Mouse (Mus musculus) stomach, embryonic 16.5 days (tissue): ENCODE results near the gene Pla2g4e. TPM values are rescaled to one million over a fixed set of nuclear protein-coding genes. Genes with fewer than 3 reads are reported as not detected.

Experiments
- ATAC-seq: fragments of 200-750 bp; cut with Nextera tagmentation; 2 replicates; pipeline ENCODE4 v1.8.0; 2017; ENCODE audit warnings: moderate number of reproducible peaks, moderate TSS enrichment; ENCODE audit not compliant: insufficient read depth, low FRiP score
- H3K27ac ChIP-seq: fragments of 300-500 bp; sonication (generic); 2 replicates; pipeline ENCODE4 v1.5.1; 2014; ENCODE audit warnings: low read length
- H3K27me3 ChIP-seq: fragments of 300-500 bp; sonication (generic); 2 replicates; pipeline ENCODE4 v1.6.1; 2014; ENCODE audit warnings: low read length, control low read depth, mixed read lengths; ENCODE audit not compliant: control insufficient read depth, insufficient read depth
- H3K36me3 ChIP-seq: fragments of 300-500 bp; sonication (generic); 2 replicates; pipeline ENCODE4 v1.6.1; 2014; ENCODE audit warnings: low read length; ENCODE audit not compliant: control insufficient read depth, insufficient read depth
- H3K4me1 ChIP-seq: fragments of 300-500 bp; sonication (generic); 2 replicates; pipeline ENCODE4 v1.6.1; 2014; ENCODE audit warnings: low read length, control low read depth, mixed read lengths; ENCODE audit not compliant: control insufficient read depth, insufficient read depth
- H3K4me2 ChIP-seq: fragments of 300-500 bp; sonication (generic); 2 replicates; pipeline ENCODE4 v1.6.1; 2014; ENCODE audit warnings: low read depth, low read length, mixed read lengths
- H3K4me3 ChIP-seq: fragments of 300-500 bp; sonication (generic); replicated peaks from 2 replicates; pipeline ENCODE4 v1.5.1; 2014; ENCODE audit warnings: mild to moderate bottlenecking, low read length
- H3K9ac ChIP-seq: fragments of 300-500 bp; sonication (generic); 2 replicates; pipeline ENCODE4 v1.6.1; 2014; ENCODE audit warnings: low read length
- H3K9me3 ChIP-seq: fragments of 300-500 bp; sonication (generic); replicated peaks from 2 replicates; pipeline ENCODE4 v1.6.1; 2016; ENCODE audit warnings: low read length, control low read depth; ENCODE audit not compliant: control insufficient read depth
- WGBS: fragments of 180-500 bp; shearing (Covaris S2); extraction: QIAGEN DNeasy Blood & Tissue Kit; methylation state at CpG from one replicate; pipeline ENCODE4 v1.1.7; 2014; 5-methylcytosine and 5-hydroxymethylcytosine counted together
- polyA plus RNA-seq: library from polyadenylated mRNA; unstranded; fragments of >200 nt; fragmentation: Nextera tagmentation; extraction: Ambion mirVana; gene quantifications from 2 replicates; pipeline ENCODE4 v1.2.1, GENCODE M21; 2015

Gene Pla2g4e
- polyA plus RNA-seq, 1 experiment from 2014 or later = 4.5 TPM

DNA sequence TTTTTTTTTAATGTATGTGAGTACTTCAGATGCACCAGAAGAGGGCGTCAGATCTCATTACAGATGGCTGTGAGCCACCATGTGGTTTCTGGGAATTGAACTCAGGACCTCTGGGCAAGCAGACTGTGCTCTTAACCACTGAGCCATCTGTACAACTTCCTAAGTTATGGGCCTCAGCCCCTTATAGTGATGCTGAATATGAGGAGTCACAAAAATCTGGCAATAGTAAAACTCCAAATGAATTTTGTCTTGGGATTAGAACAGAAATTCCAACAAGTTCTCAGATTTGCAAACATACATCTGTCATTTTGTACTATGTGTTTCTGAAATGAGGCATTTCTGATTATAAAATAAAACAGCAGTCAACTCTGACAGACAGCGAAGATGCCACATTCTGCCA is 33.7 kb downstream of the Pla2g4e start:
- Histone ChIP-seq H3K27me3 (no peaks in the 10 kb centered on the region), H3K36me3 (no peaks in the 10 kb centered on the region), H3K9me3 (no peaks in the 10 kb centered on the region), H3K9ac (no peak overlapping the region), H3K4me1 (no peaks in the 10 kb centered on the region), H3K4me2 (no peak overlapping the region), H3K27ac (no peak overlapping the region), H3K4me3 (no peak overlapping the region)
- 58% methylated on average over 2 of the region's 2 CpGs for WGBS
- no peak for ATAC-seq

GRCm38 (mm10) chr2:120207926-120208325 is 37.2 kb downstream of the Pla2g4e start:
- Histone ChIP-seq H3K9me3 (no peaks in the 10 kb centered on the region), H3K27ac (no peak overlapping the region), H3K27me3 (no peaks in the 10 kb centered on the region), H3K9ac (no peak overlapping the region), H3K4me1 (no peaks in the 10 kb centered on the region), H3K36me3 (no peaks in the 10 kb centered on the region), H3K4me2 (no peak overlapping the region), H3K4me3 (no peak overlapping the region)
- ATAC-seq = no peak
- 31% methylated on average over 7 of the region's 7 CpGs for WGBS

- no peak for ATAC-seq
- no peaks in the 10 kb centered on the region for H3K4me1 ChIP-seq
- H3K27me3 ChIP-seq = no peaks in the 10 kb centered on the region
- no peaks in the 10 kb centered on the region for H3K36me3 ChIP-seq
- no peak overlapping the region for H3K27ac ChIP-seq
- no peak overlapping the region for H3K4me2 ChIP-seq
- no peak overlapping the region for H3K9ac ChIP-seq
- no peak overlapping the region for H3K4me3 ChIP-seq
- WGBS = 70% methylated on average over 6 of the region's 6 CpGs
- no peaks in the 10 kb centered on the region for H3K9me3 ChIP-seq
These were observed 38.1 kb downstream of the Pla2g4e start for GRCm38 (mm10) chr2:120207028-120207427.

DNA sequence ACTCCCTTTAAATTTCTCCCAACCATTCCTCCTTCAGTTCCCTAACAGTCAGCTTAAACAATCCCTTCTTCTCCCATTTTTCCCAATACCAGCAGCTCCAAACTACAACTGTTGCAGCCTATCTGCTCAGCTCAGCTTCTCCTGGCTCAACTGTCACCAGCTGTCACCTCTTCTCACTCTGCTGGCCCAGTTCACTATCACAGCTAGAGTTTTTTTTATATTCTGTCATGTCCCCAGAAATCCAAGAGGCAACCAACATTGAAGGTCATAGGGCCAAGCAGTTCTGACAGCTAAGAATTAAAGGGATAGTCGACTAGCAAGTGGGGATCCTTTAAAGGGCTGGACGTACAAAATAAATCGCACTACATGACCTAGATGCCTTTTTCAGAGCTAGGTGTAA is 41.4 kb downstream of the Pla2g4e start:
- ATAC-seq = no peak
- no peak overlapping the region for H3K9ac ChIP-seq
- H3K9me3 ChIP-seq = no peaks in the 10 kb centered on the region
- H3K36me3 ChIP-seq = no peaks in the 10 kb centered on the region
- no peak overlapping the region for H3K4me2 ChIP-seq
- no peaks in the 10 kb centered on the region for H3K4me1 ChIP-seq
- 52% methylated on average over 3 of the region's 3 CpGs for WGBS
- H3K27me3 ChIP-seq = no peaks in the 10 kb centered on the region
- H3K27ac ChIP-seq = no peak overlapping the region
- H3K4me3 ChIP-seq = no peak overlapping the region

DNA sequence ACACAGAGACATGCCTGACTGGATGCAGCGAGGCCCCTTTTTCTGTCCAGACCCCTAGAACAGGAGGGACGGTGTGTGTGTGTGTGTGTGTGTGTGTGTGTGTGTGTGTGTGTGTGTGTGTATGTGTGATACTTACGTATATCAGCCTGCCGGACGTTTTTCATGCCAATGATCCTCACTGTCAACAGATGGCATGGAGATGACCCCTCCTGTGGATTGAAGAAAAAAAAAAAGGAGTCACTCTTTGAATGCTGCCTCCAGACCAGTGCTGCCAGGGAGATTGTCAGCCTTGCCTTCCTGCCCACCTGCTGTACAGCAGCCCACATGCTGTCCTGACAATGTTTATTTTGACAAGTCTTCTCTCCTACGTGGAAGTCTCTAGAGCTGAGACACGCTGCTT is 45.1 kb downstream of the Pla2g4e start:
- no peaks in the 10 kb centered on the region for H3K27me3 ChIP-seq
- H3K9ac ChIP-seq = no peak overlapping the region
- no peaks in the 10 kb centered on the region for H3K36me3 ChIP-seq
- no peak for ATAC-seq
- WGBS = 64% methylated on average over 7 of the region's 7 CpGs
- H3K4me1 ChIP-seq = no peaks in the 10 kb centered on the region
- H3K9me3 ChIP-seq = no peaks in the 10 kb centered on the region
- H3K4me2 ChIP-seq = no peak overlapping the region
- no peak overlapping the region for H3K27ac ChIP-seq
- H3K4me3 ChIP-seq = no peak overlapping the region

DNA sequence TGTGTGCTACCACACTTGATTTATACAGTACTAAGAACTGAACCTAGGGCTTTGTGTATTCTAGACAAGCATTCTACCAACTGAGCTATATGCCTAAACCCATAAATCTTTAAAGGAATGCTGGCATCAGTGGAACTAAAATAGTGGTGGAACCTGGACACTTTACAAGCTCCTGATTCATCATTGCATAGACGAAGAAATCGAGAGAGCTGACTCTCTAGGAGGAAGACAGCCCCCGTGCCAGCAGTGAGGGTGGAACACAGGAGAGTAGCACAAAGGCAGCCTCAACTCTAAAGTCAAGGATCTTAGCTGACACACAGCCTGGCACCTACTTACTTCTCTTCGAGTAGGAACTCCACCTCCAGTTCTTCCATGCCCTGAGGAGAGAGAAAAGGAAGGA is 57.0 kb downstream of the Pla2g4e start:
- ATAC-seq = no peak

DNA sequence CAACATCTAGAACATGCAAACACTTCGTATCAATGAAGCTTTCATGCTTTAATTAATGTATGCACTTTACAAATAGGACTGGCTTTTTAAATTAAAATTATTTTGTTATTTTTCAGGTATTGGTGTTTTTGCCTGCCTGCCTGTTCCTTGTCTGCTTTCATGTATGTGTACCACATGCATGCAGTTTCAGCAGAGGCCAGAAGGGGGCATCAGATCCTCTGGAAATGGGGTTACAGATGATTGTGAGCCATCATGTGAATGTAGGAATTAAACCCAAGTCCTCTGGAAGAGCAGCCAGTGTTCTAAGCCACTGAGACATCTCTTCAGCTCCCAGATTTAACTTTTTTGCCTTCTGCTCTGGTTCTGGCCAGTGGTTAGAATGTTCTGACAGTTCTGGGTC is 57.6 kb downstream of the Pla2g4e start:
- no peaks in the 10 kb centered on the region for H3K4me1 ChIP-seq
- WGBS = 83% methylated on average over 1 of the region's 1 CpGs
- H3K27me3 ChIP-seq = no peaks in the 10 kb centered on the region
- H3K4me2 ChIP-seq = no peak overlapping the region
- H3K9ac ChIP-seq = no peak overlapping the region
- no peaks in the 10 kb centered on the region for H3K9me3 ChIP-seq
- H3K36me3 ChIP-seq = no peaks in the 10 kb centered on the region
- ATAC-seq = no peak
- no peak overlapping the region for H3K4me3 ChIP-seq
- no peak overlapping the region for H3K27ac ChIP-seq

More for the DNA sequence above, 57.0 kb downstream of the Pla2g4e start:
- Histone ChIP-seq H3K27ac (no peak overlapping the region), H3K27me3 (no peaks in the 10 kb centered on the region), H3K9ac (no peak overlapping the region), H3K4me2 (no peak overlapping the region), H3K36me3 (no peaks in the 10 kb centered on the region), H3K9me3 (no peaks in the 10 kb centered on the region), H3K4me3 (no peak overlapping the region), H3K4me1 (no peaks in the 10 kb centered on the region)
- 73% methylated on average over 4 of the region's 4 CpGs for WGBS

DNA sequence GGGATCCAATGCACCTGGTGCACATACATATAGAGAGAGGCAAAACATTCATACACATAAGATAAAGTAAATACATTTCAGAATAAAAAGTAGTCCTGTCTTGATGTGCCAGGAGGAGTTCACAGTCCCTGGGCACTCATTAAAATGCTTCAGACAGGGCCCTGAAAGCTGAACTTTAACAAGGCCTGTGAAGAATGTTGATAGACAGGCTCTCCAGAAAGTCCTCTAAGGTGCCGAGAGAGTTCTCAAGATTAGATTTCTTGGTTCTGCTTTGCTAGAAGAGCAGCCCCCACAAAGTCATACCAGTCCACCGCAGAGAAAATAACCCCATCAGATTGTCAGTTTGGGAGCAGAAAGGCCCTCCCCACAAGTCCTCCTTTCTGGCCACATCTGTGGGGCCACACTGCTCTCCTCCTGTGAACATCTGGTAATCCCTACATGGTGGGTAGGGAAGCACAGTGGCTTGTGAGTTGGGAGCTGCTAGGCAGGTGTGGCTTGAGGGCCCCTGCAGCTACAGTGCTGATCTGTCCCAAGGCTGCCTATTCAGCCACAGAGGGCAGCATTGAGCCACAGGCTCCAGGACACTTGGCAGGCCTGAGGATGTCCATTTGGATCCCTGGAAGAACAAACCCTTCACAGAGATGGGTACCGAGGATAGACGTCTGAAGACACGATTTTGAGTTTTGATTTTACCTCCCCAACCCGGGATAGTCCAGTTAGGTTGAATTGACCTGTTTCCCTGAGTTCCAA is 59.4 kb downstream of the Pla2g4e start:
- 75% methylated on average over 6 of the region's 6 CpGs for WGBS
- no peak overlapping the region for H3K4me3 ChIP-seq
- ATAC-seq = no peak
- no peaks in the 10 kb centered on the region for H3K9me3 ChIP-seq
- H3K27ac ChIP-seq = no peak overlapping the region
- H3K9ac ChIP-seq = no peak overlapping the region
- no peaks in the 10 kb centered on the region for H3K27me3 ChIP-seq
- H3K4me2 ChIP-seq = no peak overlapping the region
- no peaks in the 10 kb centered on the region for H3K36me3 ChIP-seq
- no peaks in the 10 kb centered on the region for H3K4me1 ChIP-seq

- Histone ChIP-seq H3K9ac (no peak overlapping the region), H3K4me1 (no peaks in the 10 kb centered on the region), H3K27ac (no peak overlapping the region), H3K4me2 (no peak overlapping the region), H3K27me3 (no peaks in the 10 kb centered on the region), H3K9me3 (no peaks in the 10 kb centered on the region), H3K4me3 (no peak overlapping the region), H3K36me3 (no peaks in the 10 kb centered on the region)
- no peak for ATAC-seq
These were observed 66.2 kb downstream of the Pla2g4e start for GRCm38 (mm10) chr2:120178936-120179335.
